Mouse (Mus musculus) CD4-positive, CD25-positive, alpha-beta regulatory T cell, adult 4 months (primary cell): ENCODE data around the gene Ssh2. TPM values are rescaled to one million over a fixed set of nuclear protein-coding genes. Genes with fewer than 3 reads are reported as not detected.
A peak's percentile ranks its signal among the peaks of the same experiment; 100 is the strongest.

Experiments
- ATAC-seq: one replicate; pipeline ENCODE4 v1.8.0; 2017
- polyA plus RNA-seq, 2 experiments: library from polyadenylated mRNA; unstranded; fragments of 100-300 nt; shearing (Covaris generic); gene quantifications; one replicate each; pipeline ENCODE4 v1.2.1; 2017

Ssh2 gene
- polyA plus RNA-seq: 100 to 1,000 TPM in 1 of 2 experiments, 10 to 100 TPM in 1; 83.8 to 101 TPM

GRCm38 (mm10) chr11:77215951-77216760, at the start of gene Ssh2:
Ssh2 (plus strand) TSS chr11:77216287.
- peak; percentile 72 for ATAC-seq

DNA sequence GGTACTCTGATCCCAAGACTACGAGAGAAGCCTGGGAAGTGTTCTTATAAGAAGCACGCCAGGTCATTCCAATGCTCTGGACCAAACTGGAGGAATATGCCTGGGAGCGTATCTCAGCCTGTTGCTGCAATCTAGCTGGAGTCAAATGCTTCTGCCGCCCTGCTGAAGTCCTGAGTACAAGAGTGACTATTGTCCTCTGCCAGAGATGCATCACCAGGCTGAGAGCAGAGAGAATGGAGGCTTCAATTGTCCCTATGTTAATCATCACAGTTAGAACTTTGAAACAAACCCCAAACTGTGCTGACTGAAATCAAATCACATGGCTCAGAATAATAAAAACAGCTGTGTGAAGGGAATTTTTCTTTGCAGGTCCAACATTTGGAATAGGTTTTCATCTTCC, 42.4 kb upstream of the Ssh2 start:
- ATAC-seq: no peak

DNA sequence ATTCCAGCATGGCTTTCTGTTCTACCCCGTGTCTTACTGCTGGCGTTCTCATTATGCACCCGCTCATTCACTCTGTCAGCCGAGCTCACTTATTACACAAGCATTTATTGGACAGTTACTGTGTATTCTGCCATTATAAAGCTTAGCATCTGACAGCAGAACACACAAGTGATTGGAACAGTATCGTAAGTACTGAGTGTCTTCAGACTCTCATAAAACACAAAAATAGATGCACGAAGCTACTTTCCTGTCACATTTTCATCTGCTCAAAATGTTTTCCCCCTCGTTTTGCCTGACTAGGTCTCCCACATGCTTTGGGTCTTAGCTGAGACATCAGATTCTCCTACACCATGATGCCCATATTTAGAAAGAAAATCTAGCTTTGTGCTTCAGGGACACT, 41.6 kb upstream of the Ssh2 start:
- no peak for ATAC-seq

GRCm38 (mm10) chr11:77179771-77180170, 36.3 kb upstream of the Ssh2 start:
- ATAC-seq: no peak

GRCm38 (mm10) chr11:77180886-77181285, 35.2 kb upstream of the Ssh2 start:
- ATAC-seq: no peak

DNA sequence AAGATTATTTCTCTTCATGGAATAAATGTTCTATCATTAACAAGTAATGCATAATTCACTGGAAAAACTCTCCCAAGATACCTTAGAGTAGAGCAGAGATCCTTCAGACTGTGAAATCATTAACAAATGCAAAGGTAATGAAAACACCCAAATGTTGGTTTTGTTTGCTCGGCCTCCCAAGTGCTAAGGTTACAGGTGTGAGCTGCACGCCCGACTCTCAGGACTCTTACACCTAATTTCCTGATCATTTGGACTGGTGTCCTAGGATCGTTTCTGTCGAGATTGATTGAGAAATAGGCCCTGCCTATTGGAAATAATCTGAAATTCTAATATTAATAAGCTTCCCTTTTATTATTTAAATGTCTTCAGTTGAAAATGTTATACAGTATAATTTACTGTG, 34.6 kb upstream of the Ssh2 start:
- ATAC-seq: no peak

- no peak for ATAC-seq
Observed at GRCm38 (mm10) chr11:77182041-77182440, 34.0 kb upstream of the Ssh2 start.

DNA sequence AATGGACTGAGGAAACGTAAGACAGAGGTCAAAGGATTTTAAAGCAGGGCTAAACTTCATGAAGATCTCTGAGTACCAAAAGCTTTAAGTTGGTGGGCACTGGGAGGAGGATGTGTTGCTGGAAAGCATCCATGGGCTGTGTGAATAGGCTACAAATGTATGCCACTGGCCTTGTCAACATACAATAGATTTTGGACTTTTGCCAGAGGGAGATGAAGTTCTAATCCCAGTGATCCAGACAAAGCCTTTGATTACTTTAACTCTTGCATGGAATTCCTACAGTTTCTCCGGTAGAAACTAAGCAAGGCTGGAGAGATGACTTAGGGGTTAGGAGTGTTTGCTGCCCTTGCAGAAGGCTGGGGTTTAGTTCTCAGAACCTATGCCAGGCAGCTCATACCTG, 33.5 kb upstream of the Ssh2 start:
- no peak for ATAC-seq

DNA sequence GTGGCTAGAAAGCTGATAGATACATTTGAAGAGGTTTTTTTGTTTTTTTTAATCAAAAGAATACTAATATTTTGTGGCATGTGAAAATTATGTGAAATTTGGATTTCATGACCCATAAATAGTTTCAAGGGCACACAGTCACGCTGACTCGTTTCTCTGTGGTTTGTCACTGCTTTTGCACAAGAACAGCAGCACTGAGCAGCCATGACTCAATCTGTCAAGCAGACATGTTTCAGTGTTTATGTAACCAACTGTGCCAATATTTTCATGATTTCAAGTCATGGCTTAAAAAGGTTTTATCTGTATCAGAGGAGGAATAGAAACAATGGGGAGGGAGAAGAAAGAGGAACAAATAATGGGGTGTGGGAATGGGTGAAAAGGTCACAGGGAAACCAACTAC, 31.2 kb upstream of the Ssh2 start:
- no peak for ATAC-seq

DNA sequence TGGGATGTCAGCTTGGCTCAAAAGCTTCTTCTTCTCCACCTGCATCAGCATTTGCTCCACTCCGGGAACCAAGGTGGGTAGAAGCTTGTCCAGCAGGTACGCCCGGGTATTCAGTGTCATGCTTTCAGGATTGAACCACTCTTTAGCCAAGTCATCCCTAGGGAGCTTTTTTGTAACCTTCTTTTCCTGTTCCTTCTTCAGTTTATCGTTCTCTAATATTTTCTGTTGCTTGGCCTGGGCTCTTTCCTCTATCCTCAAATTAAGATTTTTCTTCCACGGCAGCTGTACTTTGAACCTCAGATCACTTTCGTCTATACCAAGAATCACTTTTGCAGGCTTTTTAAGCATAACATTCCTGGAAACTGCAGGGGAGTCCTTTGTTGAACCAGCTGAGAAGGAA, 27.2 kb upstream of the Ssh2 start, which contains the start of gene Efcab5:
TSS of gene Efcab5 (minus strand) at position 101 of the 400 bp plus-strand sequence.
- no peak for ATAC-seq

DNA sequence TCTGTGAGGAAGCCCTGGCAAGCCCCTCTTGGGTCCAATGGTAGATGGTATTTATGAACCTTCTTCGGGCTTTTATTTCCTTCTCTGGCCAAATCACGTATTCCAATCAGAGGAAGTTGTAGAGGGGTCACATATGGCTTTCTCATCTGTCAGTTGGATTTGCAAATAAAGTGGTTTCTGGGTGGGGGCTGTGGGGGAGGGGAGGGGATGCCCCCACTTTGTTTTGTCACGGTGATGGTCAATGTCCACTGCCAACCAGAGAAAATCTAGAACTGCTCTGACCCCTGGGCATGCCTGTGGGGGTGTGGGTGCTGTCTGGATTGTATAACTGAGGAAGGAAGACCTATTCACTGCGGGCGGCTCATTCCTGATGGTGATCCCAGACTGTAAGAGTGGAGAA, 22.7 kb upstream of the Ssh2 start:
- no peak for ATAC-seq

- ATAC-seq: no peak
Observed at GRCm38 (mm10) chr11:77193941-77194553, 22.0 kb upstream of the Ssh2 start.

GRCm38 (mm10) chr11:77194762-77195161, 21.3 kb upstream of the Ssh2 start:
- ATAC-seq: no peak

- ATAC-seq: no peak
Observed at GRCm38 (mm10) chr11:77195360-77196109, 20.6 kb upstream of the Ssh2 start.

DNA sequence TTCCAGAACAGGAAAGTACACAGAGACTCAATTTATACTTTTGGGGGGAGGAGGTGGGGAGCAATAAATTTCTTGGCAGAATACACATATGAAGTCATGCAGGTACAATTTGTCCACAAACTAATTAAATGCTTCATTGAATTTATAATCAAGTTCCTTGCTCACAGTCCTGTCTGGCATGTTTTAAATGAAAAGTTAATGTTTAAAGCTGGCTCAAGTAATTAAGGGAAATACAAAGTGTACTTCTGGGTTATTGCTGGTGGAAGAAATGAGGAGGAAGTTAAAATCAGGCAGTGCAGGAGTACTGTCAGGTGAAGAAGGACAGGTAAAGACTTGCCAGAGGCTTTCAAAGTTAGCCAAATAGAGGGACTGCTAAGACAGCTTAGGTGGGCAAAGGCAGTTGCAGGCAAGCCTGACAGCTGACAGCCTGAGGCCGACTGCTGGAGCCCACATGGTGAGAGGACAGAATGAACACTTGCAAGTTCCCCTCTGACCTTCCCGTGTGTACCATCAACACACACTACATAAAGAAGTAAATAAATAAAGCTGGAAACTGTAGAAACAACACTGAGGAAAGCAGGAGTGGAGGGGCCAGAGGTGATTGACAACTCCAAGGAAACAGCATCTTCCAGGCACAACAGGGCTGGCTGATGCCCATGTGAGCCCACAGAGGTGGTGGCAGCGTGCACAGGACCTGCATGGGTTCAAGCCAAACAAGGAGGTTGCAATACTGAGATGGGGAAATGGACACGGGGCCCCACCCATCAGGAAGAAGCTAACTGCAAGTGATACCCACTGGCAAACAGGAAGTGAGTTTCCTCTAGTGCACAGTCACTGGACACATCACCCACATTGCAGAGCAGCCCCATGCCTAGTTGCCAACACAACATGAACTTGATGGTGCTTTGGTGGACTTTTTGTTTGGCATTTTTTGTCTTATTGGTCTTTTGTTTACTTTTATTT, 19.6 kb upstream of the Ssh2 start:
- peak; percentile 37 for ATAC-seq

DNA sequence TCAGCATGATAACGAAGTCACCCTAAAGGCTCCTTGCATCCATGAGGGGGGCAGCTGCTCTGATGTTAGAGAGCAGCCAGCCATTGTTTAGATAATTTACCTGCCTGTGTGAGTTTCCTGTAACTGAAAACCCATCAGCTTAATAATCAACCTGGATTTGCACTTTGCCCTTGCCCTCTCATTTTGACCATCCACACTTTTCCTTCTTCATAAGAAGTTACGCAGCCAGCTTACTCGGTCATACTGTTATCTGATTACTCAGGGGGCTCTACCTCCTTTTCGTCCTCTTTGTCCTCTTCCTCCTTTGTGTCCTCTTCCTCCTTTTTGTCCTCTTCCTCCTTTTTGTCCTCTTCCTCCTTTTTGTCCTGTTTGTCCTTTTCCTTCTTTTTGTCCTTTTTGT, 16.5 kb upstream of the Ssh2 start:
- no peak for ATAC-seq

DNA sequence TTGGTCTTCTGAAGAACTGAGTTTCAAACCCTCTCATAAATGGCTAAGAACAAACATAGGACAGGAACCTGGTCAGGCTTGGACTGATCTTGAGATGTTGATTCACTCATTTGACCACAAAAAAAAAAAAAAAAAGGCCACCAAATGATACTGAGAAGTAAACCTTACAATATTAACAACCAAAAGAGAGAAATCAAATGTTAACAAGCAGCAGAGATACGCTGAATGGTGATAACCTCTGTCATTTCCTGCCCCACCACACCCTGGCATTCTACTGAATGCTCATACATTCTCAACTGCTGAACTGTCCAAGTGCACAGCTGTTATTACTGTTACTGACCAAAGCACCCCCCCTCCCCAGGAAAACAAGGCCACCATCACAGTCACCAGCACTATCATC, 15.4 kb upstream of the Ssh2 start:
- ATAC-seq: no peak

GRCm38 (mm10) chr11:77214142-77214692, 1.9 kb upstream of the Ssh2 start:
- no peak for ATAC-seq

GRCm38 (mm10) chr11:77214755-77215154, 1.3 kb upstream of the Ssh2 start:
- peak; percentile 66 for ATAC-seq

- peak; percentile 9 for ATAC-seq
Observed at GRCm38 (mm10) chr11:77215483-77215882, 604 bp upstream of the Ssh2 start.

DNA sequence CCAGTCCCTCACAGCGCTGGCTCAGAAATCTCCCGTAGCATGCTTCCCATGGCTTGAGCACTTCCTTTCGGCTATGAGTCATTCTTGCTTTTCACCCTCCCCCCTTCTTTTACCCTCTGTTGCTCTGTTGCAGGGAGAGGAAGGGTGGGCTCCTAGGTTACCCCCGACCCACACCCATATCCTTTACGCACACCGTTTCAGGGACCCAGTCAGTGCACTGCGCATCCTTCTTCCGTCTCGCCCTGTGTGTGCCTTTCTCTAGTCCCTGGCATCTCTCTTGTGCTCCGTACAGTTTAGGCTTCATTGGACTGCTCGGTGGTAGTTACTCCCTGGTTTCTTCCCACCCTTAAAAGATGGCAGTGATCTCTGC, 659 bp downstream of the Ssh2 start:
- ATAC-seq: peak; percentile 66

- ATAC-seq: no peak
Observed at GRCm38 (mm10) chr11:77230765-77231164, 14.7 kb downstream of the Ssh2 start.
